Mouse (Mus musculus) stomach, embryonic 14.5 days (tissue): ENCODE results near the gene Il22ra1. TPM values are rescaled to one million over a fixed set of nuclear protein-coding genes. Genes with fewer than 3 reads are reported as not detected.

ENCODE experiments used
- ATAC-seq: fragments of 200-750 bp; cut with Nextera tagmentation; 2 replicates; pipeline ENCODE4 v1.8.0; 2017; ENCODE audit warnings: low read depth, moderate TSS enrichment; ENCODE audit not compliant: insufficient number of reproducible peaks, insufficient read depth, low FRiP score
- H3K27ac ChIP-seq: fragments of 300-500 bp; sonication (generic); 2 replicates; pipeline ENCODE4 v1.5.1; 2014; ENCODE audit warnings: mild to moderate bottlenecking, low read length, moderate library complexity, mixed read lengths
- H3K27me3 ChIP-seq: fragments of 300-500 bp; sonication (generic); 2 replicates; pipeline ENCODE4 v1.6.1; 2014; ENCODE audit warnings: low read length, control low read depth, mixed read lengths; ENCODE audit not compliant: control insufficient read depth, insufficient read depth
- H3K36me3 ChIP-seq: fragments of 300-500 bp; sonication (generic); 2 replicates; pipeline ENCODE4 v1.6.1; 2014; ENCODE audit warnings: mild to moderate bottlenecking, control low read depth, low read length, moderate library complexity, mixed read lengths; ENCODE audit not compliant: control insufficient read depth, insufficient read depth
- H3K4me1 ChIP-seq: fragments of 300-500 bp; sonication (generic); 2 replicates; pipeline ENCODE4 v1.6.1; 2014; ENCODE audit warnings: low read length, control low read depth, mixed read lengths; ENCODE audit not compliant: control insufficient read depth, insufficient read depth
- H3K4me2 ChIP-seq: fragments of 300-500 bp; sonication (generic); replicated peaks from 2 replicates; pipeline ENCODE4 v1.6.1; 2014; ENCODE audit warnings: low read depth, low read length, control low read depth
- H3K4me3 ChIP-seq: fragments of 300-500 bp; sonication (generic); 2 replicates; pipeline ENCODE4 v1.5.1; 2014; ENCODE audit warnings: low read depth, low read length, control low read depth
- H3K9ac ChIP-seq: fragments of 300-500 bp; sonication (generic); replicated peaks from 2 replicates; pipeline ENCODE4 v1.6.1; 2014; ENCODE audit warnings: low read depth, mild to moderate bottlenecking, control low read depth, low read length, moderate library complexity, mixed read lengths
- H3K9me3 ChIP-seq: fragments of 300-500 bp; sonication (generic); 2 replicates; pipeline ENCODE4 v1.6.1; 2016; ENCODE audit warnings: low read depth, low read length, control low read depth; ENCODE audit not compliant: control insufficient read depth
- WGBS: fragments of 180-500 bp; shearing (Covaris S2); extraction: QIAGEN DNeasy Blood & Tissue Kit; methylation state at CpG from one replicate; pipeline ENCODE4 v1.1.7; 2014; 5-methylcytosine and 5-hydroxymethylcytosine counted together
- polyA plus RNA-seq: library from polyadenylated mRNA; unstranded; fragments of >200 nt; fragmentation: Nextera tagmentation; extraction: Ambion mirVana; gene quantifications from 2 replicates; pipeline ENCODE4 v1.2.1, GENCODE M21; 2014

Gene Il22ra1
- polyA plus RNA-seq, 1 experiment from 2014 or later = 0.33 TPM

GRCm38 (mm10) chr4:135739148-135739547, 11.2 kb downstream of the Il22ra1 start:
- no peaks in the 10 kb centered on the region for H3K36me3 ChIP-seq
- WGBS = 53% methylated on average over 7 of the region's 7 CpGs

DNA sequence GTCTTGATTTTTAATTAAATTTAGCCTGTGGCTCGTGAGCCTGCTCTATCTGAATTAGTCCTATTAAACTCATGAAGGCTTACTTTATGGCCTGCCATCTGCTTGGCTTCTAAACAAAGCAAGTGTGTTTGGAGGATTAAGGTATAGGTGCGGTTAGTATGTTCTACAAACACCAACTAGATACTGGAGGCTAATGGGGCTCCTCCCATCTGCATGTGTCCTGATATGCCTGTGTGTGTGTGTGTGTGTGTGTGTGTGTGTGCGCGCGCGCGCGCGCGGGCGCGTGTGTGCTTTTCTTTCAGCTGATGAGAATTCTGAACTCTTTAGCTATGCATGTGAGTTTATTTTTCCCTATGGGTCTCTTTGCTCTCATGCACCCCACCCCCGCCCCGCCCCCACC, 11.7 kb downstream of the Il22ra1 start:
- no peaks in the 10 kb centered on the region for H3K36me3 ChIP-seq
- 80% methylated on average over 14 of the region's 14 CpGs for WGBS
- no peak overlapping the region for H3K27ac ChIP-seq
- H3K4me1 ChIP-seq = peaks cover 10% of the 10 kb centered on the region; the same call in 1 of the 2 replicates
- H3K9me3 ChIP-seq = peaks cover under 1% of the 10 kb centered on the region; the same call in 1 of the 2 replicates
- H3K27me3 ChIP-seq = no peaks in the 10 kb centered on the region
- no peak overlapping the region for H3K4me3 ChIP-seq
- no peak overlapping the region for H3K9ac ChIP-seq
- H3K4me2 ChIP-seq = no peak overlapping the region
- ATAC-seq = no peak

More at GRCm38 (mm10) chr4:135739148-135739547, 11.2 kb downstream of the Il22ra1 start:
- Histone ChIP-seq H3K9ac (no peak overlapping the region), H3K4me3 (no peak overlapping the region), H3K27me3 (no peaks in the 10 kb centered on the region), H3K9me3 (peaks cover 4% of the 10 kb centered on the region; the same call in 1 of the 2 replicates), H3K27ac (no peak overlapping the region), H3K4me2 (no peak overlapping the region), H3K4me1 (peaks cover 5% of the 10 kb centered on the region; the same call in 1 of the 2 replicates)
- no peak for ATAC-seq

DNA sequence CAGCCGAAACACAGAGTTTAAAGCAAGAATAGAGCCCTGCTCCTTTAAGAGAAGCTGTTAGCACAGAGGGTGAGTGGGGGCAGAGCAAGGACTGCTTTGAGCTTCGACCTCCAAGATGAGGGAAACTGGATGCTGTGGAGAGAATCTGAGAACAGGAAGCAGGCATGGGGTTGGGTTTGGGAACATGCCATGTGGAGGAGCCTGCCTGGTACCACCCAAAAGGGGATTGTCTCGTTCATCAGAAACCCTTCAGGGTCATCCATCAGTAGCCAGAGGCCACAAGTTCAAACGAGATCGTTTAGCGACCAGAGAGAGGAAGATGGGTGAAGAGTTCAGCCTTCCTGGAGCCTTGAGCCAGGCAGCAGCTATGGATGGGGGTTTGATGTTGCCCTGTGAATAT, 15.5 kb downstream of the Il22ra1 start:
- H3K4me3 ChIP-seq = no peak overlapping the region
- ATAC-seq = no peak
- no peak overlapping the region for H3K9ac ChIP-seq

GRCm38 (mm10) chr4:135744726-135745448, 16.9 kb downstream of the Il22ra1 start:
- Histone ChIP-seq H3K4me2 (0 out of 2 replicates have a peak overlapping the region, but pooled peaks have one; percentile 16), H3K4me3 (no peak overlapping the region), H3K9me3 (no peaks in the 10 kb centered on the region), H3K27ac (no peak overlapping the region), H3K27me3 (no peaks in the 10 kb centered on the region), H3K9ac (no peak overlapping the region), H3K4me1 (peaks cover 24% of the 10 kb centered on the region; the same call in 1 of the 2 replicates), H3K36me3 (no peaks in the 10 kb centered on the region)
- peak; percentile 63; the same call in 1 of the 2 replicates for ATAC-seq
- 13% methylated on average over 16 of the region's 16 CpGs for WGBS

More for the DNA sequence above, 15.5 kb downstream of the Il22ra1 start:
- Histone ChIP-seq H3K27me3 (no peaks in the 10 kb centered on the region), H3K27ac (no peak overlapping the region), H3K36me3 (no peaks in the 10 kb centered on the region), H3K4me2 (no peak overlapping the region), H3K4me1 (peaks cover 24% of the 10 kb centered on the region; the same call in 1 of the 2 replicates), H3K9me3 (no peaks in the 10 kb centered on the region)
- 19% methylated on average over 6 of the region's 6 CpGs for WGBS

DNA sequence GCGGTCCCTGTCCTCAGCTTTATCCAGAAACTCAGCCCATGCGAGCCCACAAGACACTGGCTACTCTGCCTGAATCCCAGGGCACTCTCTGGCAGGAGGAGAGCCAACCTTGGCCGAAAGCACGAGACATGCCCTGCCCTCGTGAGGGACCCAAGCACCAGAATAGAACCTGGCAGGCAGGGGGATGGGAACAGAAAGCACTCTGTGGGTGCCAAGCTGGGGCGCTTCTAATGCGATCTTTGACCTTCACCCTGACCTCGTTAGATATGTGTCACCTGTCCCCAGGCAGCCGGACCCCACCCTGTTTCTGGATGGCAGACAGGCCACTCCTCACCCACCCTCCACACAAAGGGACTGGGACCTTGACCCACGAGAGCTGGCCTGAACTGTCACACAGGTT, 17.6 kb downstream of the Il22ra1 start:
- Histone ChIP-seq H3K4me1 (peaks cover 24% of the 10 kb centered on the region; the same call in 1 of the 2 replicates), H3K9ac (no peak overlapping the region), H3K27ac (0 out of 2 replicates have a peak overlapping the region, but pooled peaks have one; percentile 6), H3K4me2 (no peak overlapping the region), H3K4me3 (no peak overlapping the region), H3K9me3 (no peaks in the 10 kb centered on the region), H3K27me3 (no peaks in the 10 kb centered on the region), H3K36me3 (no peaks in the 10 kb centered on the region)
- 63% methylated on average over 10 of the region's 10 CpGs for WGBS
- ATAC-seq = no peak

DNA sequence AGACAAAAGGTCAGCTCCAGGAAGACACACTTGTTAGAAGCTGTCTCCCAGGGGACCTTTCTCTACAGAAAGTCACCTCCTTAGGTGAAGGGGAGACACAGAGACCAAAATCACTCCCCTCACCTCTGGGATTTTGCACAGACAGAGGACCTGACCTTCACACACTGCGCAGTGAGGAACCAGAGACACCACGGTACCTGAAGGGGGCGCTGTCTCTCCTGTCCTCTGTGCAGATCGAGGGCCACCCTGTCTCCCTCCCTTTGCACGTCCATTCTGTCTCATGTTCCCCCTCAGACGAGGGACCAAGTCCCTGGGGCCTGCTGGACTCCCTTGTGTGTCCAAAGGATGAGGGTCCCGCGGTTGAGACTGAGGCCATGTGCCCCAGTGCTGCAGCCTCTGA, 22.9 kb downstream of the Il22ra1 start:
- H3K36me3 ChIP-seq = no peaks in the 10 kb centered on the region
- no peak overlapping the region for H3K4me2 ChIP-seq
- H3K9ac ChIP-seq = no peak overlapping the region
- ATAC-seq = no peak
- 79% methylated on average over 8 of the region's 8 CpGs for WGBS
- peaks cover 9% of the 10 kb centered on the region; the same call in 1 of the 2 replicates for H3K9me3 ChIP-seq
- peaks cover 3% of the 10 kb centered on the region; the same call in 1 of the 2 replicates for H3K4me1 ChIP-seq
- no peaks in the 10 kb centered on the region for H3K27me3 ChIP-seq
- no peak overlapping the region for H3K27ac ChIP-seq
- H3K4me3 ChIP-seq = no peak overlapping the region

- ATAC-seq = no peak
- Histone ChIP-seq H3K27ac (no peak overlapping the region), H3K9ac (no peak overlapping the region), H3K36me3 (no peaks in the 10 kb centered on the region), H3K27me3 (no peaks in the 10 kb centered on the region), H3K4me1 (no peaks in the 10 kb centered on the region), H3K9me3 (peaks cover 9% of the 10 kb centered on the region; the same call in 1 of the 2 replicates), H3K4me3 (no peak overlapping the region), H3K4me2 (no peak overlapping the region)
- WGBS = 65% methylated on average over 7 of the region's 7 CpGs
Observed at GRCm38 (mm10) chr4:135752106-135752778, 24.3 kb downstream of the Il22ra1 start.

- Histone ChIP-seq H3K4me3 (no peak overlapping the region), H3K9ac (no peak overlapping the region), H3K27ac (no peak overlapping the region), H3K27me3 (no peaks in the 10 kb centered on the region), H3K9me3 (peaks cover 9% of the 10 kb centered on the region; the same call in 1 of the 2 replicates), H3K4me1 (no peaks in the 10 kb centered on the region), H3K36me3 (no peaks in the 10 kb centered on the region), H3K4me2 (no peak overlapping the region)
- 57% methylated on average over 8 of the region's 8 CpGs for WGBS
- no peak for ATAC-seq
Observed at GRCm38 (mm10) chr4:135752779-135753164, 24.8 kb downstream of the Il22ra1 start.
